Mouse (Mus musculus): Measurements from ENCODE around the gene Prkn.
"Not testable (repeated sequence)": the region's sequence is repeated elsewhere in the genome, so short reads cannot be mapped to it uniquely, and the experiment has no call there.

The Prkn gene

DNA sequence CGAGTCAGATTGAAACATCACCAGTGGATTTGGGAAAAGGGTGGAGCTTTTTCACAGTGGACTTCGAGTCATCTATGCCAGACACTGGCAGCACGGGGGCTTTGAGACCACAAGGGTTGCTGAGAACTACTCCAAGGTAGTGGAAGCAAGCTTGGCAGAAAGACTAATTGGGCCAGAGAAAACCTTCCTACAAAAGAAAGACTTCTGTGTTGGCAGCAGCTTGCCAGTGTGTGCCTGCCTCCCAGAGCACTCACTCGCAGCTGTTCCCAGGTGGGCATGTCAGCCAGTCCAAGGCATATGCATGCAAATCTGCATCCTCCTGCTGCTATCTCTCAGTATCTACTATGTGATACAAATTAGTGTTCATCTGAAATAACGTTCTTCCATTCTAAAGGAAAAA is 302.1 kb downstream of the Prkn start:
- DNase-seq: peak; percentile 45

DNA sequence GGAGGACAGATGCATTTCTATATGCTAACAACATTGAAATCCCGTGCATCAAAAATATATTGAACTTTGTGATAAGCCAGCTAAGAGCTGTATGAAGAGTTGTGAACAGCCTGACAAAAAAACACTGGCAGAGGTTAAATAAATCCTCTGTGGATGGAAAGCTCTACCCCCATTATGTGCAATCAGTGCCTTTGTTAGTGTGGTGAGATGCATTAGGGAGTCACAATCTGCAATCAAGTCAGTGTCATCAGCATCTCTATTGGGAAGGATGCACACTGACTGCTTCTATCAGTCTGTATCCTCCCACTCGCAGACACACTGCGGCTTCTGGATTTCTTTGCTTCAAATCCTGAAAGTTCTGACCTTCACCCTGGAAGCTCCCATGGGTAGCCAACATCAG is 315.9 kb downstream of the Prkn start:
- DNase-seq: no peak

DNA sequence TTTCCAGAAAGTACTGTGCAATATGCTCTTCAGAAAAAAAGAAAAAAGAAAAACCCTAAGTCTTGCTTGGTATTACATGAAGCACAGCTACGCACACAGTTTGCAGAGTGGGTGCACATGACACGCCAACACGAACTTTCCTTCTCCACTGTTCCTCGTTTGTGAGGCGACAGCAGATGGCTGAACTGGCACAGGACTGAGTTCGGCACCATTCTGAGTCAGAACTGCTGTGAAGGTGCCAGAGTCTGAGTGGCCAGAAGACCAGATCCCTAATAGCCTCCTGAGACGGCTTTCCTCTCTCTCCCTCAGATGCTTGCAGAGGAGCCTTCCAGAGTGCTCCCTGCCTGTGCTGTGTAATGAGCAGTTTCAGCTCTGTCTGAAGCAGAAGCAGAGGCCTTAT is 317.4 kb downstream of the Prkn start:
- DNase-seq: peak; percentile 50

DNA sequence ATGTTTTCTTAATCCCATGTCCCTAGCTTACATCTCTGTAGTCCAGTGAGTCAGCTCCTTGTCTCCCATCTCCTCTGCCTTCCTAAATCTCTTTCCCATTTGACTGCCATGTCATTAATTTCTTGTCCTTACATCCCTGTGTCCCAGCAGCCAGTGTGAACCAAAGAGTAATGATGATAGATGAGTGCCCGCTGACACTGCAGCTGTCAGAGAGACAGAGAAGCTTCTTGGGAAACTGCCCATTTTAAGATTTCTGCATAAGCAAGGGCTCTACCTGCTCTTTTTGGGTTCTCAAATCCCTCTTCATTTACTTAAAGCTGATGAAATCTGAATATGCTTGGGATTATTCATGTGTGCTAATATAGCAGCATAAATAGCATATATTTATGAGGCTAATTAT is 321.3 kb downstream of the Prkn start:
- no peak for DNase-seq

DNA sequence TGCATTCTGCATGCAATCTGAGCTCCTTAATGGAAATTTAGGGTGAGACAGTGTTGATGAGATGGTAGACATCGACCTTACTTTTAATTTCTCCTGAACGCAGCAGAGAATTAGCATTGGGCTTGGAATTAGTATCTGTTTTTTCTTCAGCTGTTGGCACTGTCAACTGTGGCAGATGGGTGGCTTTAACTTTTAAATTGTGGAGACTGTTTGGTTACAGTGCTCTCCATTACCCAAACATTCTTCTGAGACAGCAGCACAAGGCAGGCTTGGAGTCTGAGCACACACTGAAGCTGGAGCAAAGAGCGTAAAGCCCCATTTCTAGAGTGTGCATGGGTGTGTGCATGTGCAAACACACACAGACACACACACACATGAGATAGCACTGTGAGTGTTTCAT is 322.6 kb downstream of the Prkn start:
- DNase-seq: no peak

DNA sequence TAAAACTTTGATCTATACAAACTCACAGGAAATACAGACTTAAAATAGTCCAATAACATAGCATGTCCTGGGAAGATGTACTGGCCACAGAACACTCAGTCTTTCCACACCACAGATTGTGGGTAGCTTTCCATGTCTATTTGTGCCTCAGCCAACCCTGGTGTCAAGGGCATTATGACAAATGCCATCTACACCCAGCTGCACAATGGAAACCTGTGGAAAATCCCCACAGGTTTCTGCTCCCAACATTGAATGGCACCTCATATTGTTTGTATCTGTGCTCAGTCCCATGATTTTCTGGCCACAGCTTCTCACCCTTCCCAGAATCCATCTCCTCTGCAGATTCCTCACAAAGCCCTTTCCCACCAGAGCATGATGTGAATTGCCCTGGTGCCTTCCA is 347.2 kb downstream of the Prkn start:
- no peak for DNase-seq

DNA sequence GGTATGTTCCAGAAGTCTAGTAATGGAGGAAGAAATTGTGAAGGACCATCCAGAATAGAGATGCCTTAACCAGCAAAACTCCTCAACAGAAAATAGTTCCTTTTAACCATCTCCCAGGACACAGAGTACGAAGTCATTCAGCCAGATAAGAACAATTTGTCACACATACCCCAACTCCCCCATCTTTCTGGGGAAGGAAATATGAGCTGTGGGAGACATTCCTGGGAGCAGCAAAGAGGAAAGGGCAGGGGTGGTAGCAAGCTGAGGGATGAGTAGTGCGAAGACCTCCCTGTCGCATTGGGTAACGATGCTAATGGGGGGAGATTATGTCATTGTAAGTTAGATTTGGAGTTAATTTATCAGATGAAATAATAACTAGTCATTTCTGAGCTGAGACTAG is 348.3 kb downstream of the Prkn start:
- DNase-seq: no peak

DNA sequence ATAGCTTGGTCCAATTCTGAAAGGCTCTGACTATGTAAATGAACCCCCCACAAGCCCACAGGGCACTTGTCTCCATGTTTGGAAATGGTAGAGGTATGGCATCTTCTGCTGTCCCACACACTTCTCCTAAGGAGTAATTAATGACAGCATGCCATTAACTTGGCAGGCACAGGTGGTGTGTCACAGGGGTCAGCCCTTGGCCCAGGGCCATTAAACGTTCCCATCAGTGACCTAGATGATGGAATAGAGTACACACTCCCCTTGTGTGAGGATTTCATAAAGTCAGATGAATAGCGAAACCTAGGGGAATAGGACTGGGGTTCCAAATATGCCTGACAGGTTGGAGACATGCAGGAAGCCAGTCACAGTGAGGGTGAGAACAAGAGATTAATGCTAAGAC is 350.1 kb downstream of the Prkn start:
- DNase-seq: no peak

DNA sequence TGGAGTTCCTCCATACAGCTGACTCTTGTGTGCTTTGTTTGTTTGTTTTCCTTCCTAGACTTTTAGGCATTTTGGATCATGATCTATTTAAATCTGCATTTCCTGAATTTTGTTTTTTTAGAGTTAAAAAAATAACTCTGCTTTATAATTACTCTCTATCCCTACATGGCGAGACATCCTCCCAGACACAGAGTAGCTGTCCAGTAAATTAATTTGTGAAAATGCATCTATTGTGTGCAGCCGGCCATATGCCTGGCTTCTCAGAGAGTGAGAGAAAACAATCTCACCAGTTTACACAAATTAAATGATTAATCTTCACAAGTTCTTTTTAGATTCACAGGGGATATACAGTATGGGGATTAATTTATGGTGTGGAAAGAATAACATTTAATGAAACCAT is 357.9 kb downstream of the Prkn start:
- no peak for DNase-seq

DNA sequence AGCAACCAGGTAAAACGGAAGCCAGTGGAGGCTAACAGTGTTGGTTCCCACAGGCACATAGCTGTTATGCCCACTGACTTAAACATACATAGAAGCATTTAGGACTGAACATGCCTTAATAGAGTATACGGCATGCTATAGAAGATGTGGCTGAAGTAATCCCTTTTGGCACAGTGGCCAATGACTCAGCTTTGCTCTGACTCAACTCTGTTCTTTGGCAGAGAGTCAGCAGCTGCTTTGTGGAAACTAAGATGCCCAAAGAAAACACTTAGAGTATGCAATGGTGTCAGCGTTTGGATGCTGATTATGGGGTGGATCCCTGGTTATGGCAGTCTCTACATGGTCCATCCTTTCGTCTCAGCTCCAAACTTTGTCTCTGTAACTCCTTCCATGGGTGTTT is 368.9 kb downstream of the Prkn start:
- DNase-seq: not testable (repeated sequence)

DNA sequence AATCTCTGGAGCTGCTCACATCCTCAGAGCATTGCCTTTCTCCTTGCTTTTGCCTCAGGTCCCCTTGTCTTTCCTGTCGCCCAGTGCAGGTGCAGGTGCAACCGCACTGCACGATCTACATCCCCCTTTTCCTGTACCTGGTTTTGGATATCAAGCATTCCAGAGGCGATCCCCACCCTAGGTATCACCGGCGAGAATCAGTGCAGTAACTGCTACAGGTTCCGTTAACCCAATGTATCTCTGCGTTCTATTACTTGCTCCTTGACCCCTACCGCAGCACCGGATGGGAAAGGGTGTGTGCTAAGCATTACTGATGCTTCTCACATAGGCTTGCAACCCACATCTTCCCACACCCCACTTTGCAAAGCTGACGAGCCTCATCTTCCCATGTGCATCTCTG is 370.8 kb downstream of the Prkn start:
- DNase-seq: no peak

DNA sequence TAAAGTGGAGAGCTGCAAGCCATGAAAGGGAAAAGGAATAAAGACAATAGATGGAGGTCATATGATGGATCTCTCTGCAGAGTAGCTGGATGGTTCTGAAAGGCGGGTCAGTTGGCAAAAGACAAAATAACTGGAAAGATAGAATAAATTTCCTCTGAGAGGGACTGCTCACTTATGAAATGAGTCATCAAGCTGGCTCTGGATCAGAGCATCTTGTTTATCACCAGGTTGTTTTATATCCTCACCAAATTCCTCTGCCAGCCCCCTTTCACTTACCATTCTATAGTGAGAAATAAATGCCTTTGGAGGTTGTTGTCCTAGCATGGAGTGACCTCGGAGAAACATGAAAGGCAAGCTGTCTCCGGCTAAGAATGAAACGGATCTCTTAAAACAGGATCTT is 371.4 kb downstream of the Prkn start:
- DNase-seq: no peak

DNA sequence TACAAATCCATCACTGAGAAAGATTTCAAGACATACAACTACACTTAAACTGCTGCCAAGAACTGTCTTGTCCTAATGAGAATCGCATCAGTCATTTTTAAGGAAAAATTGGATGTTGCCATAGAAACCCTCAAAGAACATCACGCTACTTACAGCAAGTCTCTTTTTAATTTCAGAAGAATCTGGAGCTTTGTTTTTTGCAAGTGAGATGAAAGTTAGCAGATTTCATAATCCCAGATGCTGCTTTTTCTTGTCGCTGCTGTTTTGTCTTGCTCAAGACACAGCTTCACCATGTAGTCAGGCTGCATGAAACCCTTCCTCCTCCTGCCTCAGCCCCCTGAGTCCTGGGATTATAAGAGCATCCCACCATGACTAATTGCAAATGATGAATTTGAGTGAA is 373.5 kb downstream of the Prkn start:
- no peak for DNase-seq

DNA sequence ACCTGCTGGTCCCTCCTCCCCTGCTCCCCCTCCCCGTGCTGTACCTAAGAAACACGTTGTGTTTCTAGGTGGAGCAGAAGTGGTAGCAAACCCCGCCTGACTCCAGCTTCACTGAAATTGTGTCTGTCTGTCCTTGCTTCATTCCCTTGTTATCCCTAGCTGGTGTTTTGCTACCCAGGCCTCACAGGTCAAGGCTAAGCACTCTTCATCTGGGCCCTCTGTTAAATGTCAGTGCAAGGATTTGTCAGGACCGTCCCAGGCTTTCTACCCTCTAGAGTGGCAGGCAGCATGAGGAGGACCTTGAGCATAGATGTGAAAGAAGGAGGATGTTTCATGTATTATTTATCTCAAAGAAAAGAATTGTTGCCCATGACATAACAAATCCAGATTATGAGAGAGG is 388.8 kb downstream of the Prkn start:
- DNase-seq: no peak

DNA sequence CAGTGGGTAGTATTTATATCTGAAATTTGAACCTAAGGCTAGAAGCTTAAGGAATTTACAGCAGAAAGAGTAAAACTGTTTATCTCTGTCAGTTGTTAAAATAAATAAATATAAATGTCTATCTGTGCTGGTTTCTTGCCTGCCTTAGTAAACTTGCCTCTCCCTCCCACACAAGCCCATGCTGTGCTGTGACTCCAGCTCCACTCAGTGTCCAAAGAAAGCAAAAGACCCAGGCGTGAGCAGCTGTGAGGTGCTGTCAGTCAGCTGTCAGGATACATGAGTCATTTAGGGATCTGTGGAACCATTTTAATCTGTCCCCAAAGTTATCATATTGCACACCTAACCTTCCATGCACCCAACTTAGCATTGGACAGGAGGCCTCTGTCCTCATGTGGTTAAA is 389.2 kb downstream of the Prkn start:
- DNase-seq: no peak

DNA sequence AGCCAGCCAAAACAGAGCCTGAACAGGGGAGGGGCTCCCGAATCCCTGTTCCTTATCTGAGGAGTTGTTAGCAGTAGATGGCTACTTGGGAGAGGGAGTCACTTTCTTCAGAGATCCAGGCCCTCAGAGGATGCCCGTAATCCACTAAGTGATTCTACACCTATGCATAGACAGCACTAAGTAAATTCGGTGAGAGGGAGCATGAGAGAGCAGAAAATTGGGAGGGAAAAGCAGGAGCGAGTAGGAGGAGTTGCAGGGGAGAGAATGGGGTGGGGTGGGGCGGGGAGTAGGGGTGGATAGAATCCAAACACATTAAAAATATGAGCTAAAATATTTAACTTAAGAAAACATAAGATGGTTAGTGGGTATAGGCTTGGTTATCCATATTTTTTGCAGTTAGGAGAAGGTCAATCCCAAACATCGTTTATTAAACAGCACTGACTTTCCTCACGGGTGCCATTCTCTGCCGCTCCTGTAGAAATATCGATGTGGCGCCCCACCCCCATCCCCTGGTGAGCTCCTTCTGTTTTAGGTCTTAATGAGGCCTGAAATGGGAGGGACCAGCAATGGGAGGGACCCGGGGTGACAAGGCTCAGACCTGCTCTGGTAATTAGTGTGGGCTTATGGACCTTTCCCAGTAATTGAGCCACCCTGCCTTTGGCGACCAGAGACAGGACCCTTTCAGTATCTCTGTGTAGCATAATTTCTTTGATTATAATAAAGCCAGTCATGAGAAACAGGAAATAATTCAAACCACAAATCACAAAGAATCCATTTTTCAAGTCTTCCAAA is 390.6 kb downstream of the Prkn start:
- DNase-seq: no peak

DNA sequence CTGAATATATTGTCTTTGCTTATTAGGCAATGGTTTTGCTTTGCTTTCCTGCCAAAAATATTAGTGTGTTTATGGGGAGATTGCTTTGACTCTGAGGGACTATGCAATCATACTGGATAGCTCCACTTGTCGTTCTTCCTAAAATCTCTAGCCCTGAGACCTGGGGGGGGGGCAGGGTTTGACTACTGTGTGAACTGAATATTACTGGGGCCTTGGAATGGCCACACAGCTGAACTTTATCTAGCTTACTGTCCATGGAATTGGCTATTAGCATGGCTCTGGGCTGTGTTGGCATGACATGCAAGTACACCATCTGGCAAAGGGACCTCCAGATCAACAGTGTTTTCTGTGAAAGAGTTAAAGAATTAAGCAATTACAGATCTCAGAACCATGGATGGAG is 395.1 kb downstream of the Prkn start:
- no peak for DNase-seq

DNA sequence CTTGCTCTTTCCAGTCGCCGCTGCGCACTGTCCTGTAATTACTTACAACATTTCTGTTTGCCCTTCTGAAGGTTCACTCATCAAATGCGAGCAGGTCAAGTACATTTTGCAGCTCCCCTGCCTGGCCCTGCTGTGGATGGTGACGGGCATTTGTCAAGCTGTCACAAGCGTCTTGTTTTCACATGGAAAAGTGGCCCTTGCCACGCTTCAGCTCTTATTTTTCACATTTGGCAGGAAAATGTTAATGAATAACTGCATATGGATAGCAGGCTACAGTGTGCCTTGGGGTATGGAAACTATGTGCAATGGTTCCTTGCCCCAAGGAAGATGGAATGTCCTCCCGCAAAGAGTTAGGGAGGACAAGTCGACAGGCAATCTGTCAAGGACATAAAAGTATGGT is 404.9 kb downstream of the Prkn start:
- DNase-seq: no peak

DNA sequence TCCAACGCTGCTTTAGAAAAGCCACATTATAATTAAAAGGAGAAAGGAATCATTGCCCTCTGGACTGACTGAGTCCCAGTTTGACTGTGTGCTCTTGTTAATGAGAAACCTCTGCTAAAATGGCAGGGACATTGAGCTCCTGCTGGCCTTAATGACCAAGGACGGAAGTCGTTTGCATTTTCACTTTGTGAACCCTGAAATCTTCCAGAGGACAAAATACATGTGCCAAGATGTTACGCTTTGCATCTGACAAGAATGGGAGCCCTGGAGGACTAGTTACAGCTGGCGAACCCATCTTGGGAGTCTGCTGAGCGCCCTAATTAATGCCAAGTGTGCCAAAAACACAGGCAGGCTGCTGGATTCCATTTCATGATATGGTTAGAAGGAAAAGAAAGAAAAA is 409.0 kb downstream of the Prkn start:
- no peak for DNase-seq

DNA sequence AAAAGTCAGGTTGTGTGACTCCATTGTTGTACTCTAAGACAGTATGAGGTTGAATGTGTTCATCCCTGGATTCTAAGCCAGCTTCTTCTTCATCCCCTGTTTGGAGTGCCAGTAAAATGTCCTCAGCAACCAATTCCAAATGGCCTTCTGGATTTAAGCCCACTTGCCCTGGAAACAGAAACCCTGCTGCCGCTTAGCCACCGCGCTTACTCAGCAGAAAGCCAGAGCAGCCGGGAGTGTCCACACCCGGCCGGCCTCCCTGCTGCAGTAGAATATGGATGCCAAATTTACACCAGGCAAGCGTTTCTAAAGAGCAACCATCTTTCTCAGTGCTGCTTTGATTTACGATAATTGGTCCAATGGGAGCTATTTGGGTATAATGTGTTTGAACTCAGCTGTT is 420.5 kb downstream of the Prkn start:
- no peak for DNase-seq

DNA sequence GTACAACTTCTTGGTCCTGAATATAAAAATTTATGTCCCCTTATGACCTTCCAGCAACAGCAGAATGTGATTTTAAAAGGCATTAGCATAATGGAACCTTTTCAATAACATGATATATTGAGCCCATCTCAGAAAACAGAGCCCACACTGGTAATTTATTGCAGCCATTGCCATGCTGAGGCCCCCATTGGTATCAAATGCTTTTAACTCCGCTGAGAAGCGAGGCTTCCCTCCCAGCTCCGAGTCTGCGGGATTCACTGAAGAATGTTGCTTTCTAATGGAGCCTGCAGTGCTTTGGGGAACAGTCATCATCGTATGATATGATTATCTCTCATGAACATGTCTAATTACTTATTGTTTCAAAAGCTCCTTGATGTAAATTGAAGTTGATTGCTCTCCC is 421.5 kb downstream of the Prkn start:
- no peak for DNase-seq

DNA sequence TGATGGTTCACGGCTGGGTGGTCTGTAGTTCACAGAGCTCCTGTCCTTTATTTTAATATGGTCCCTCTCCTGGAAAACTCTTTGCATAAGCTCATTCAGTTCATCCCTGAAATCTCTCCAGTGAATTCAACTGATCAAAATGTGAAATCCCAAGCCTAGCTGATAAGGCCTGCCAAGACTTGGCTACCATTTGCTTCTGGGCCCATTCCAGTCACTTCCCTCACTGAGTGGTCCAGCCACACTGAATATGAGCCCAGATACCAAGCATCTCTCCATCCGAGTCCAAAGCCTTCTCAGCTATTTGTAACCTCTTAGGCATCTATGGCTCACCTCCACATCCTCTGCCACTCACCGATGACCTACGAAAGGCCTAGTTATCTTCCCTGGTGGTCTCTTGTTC is 427.8 kb downstream of the Prkn start:
- no peak for DNase-seq

DNA sequence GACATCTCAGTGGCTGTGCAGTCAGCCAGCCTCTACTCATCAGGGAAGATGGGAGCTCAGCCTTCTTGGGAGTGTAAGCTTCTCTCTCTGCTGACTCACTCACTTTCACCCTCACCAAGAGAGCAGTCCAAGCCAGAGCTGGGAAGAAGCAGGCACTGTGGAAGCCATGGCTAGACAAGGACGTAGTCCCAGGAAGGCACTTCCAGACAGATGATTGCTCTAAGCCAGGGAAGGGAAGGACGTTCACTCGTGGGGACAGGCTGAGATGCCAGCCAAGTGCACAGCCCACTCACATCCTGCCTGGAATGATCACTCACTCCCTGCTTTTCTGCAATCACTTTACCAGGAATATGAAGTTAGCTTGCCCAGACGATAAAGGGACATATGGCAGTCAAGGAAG is 430.0 kb downstream of the Prkn start:
- DNase-seq: no peak

DNA sequence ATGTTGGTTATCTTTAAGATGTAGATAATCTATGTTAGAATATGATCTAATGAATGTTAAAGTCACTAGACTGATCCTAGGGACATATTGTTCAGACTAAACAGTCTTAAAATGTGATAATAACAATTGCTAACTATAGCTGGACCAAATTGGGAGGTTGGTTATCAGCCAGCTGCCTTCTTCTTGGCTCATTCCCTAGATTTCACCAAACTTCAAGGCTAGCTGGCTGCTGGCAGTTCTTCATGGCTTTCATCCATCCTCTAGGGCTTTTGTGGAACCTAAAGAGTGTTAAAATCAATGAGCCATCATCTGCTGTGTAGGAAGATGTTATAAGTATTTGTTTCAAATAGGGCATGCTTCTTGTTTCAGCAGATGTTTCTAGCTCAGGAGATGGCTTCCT is 431.7 kb downstream of the Prkn start:
- DNase-seq: peak; percentile 13

DNA sequence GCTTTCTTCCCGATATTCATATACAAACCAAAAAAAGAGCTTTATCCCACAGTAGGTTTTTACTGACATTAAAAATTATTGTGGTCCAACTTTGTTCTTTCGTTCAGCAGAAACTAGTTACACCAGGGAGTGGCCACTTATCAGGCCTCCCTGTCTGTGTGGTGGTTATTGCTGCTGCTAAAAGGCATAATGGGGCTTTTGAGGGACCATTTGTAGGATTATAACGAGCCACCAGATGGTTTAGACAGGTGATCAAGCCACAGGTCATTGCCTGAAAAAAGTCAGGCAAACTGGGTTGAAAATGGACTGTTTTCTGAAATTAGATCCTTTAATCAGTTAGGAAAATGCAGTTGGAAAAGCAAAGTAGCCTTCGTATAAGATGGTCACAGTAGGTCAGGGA is 444.1 kb downstream of the Prkn start:
- no peak for DNase-seq

DNA sequence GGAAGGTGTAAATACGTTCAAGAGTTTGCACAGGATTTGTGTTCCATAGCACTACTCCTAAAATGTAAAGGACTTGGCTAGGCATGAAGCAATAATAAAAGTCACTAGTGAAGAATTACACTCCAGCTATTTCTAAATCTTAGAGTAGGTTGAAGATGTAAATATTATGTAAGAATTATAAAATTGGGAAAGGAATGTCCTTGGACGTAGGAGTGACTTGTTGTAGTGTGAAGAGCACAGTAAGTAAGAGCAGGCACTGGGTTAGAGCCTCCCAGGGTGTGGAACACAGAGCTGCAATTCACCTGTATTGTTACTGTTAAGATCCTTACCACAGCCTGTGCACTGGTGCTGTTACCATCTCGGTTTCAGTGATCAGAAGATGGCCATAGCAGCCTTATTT is 450.0 kb downstream of the Prkn start:
- no peak for DNase-seq
